Mouse (Mus musculus) hindbrain, embryonic 13.5 days (tissue): ENCODE data around the gene Hpcal1. TPM values are rescaled to one million over a fixed set of nuclear protein-coding genes. Genes with fewer than 3 reads are reported as not detected.
"Not testable (repeated sequence)": the region's sequence is repeated elsewhere in the genome, so short reads cannot be mapped to it uniquely, and the experiment has no call there.

Experiments used
- ATAC-seq: fragments of 200-750 bp; cut with Nextera tagmentation; 2 replicates; pipeline ENCODE4 v1.8.0; 2017; ENCODE audit warnings: moderate TSS enrichment; ENCODE audit not compliant: low FRiP score
- H3K27ac ChIP-seq: fragments of 300-500 bp; sonication (generic); 2 replicates; pipeline ENCODE4 v1.5.1; 2015; ENCODE audit warnings: inconsistent platforms, mild to moderate bottlenecking, moderate library complexity
- H3K27me3 ChIP-seq: fragments of 300-500 bp; sonication (generic); 2 replicates; pipeline ENCODE4 v1.6.1; 2015; ENCODE audit warnings: mild to moderate bottlenecking, inconsistent platforms
- H3K36me3 ChIP-seq: fragments of 300-500 bp; sonication (generic); 2 replicates; pipeline ENCODE4 v1.6.1; 2015; ENCODE audit warnings: mild to moderate bottlenecking, inconsistent platforms
- H3K4me1 ChIP-seq: fragments of 300-500 bp; sonication (generic); replicated peaks from 2 replicates; pipeline ENCODE4 v1.6.1; 2015; ENCODE audit warnings: inconsistent platforms
- H3K4me2 ChIP-seq: fragments of 300-500 bp; sonication (generic); 2 replicates; pipeline ENCODE4 v1.6.1; 2015; ENCODE audit warnings: inconsistent platforms, mild to moderate bottlenecking, moderate library complexity
- H3K4me3 ChIP-seq: fragments of 300-500 bp; sonication (generic); 2 replicates; pipeline ENCODE4 v1.5.1; 2015; ENCODE audit warnings: mild to moderate bottlenecking, inconsistent platforms
- H3K9ac ChIP-seq: fragments of 300-500 bp; sonication (generic); 2 replicates; pipeline ENCODE4 v1.6.1; 2015; ENCODE audit warnings: mild to moderate bottlenecking, inconsistent platforms
- H3K9me3 ChIP-seq: fragments of 300-500 bp; sonication (generic); 2 replicates; pipeline ENCODE4 v1.6.1; 2016; ENCODE audit warnings: inconsistent platforms
- WGBS: fragments of 180-500 bp; shearing (Covaris S2); methylation state at CpG from one replicate; pipeline ENCODE4 v1.1.7; 2015; 5-methylcytosine and 5-hydroxymethylcytosine counted together
- polyA plus RNA-seq: library from polyadenylated mRNA; unstranded; fragments of >200 nt; fragmentation: Nextera tagmentation; extraction: Ambion mirVana; gene quantifications from 2 replicates; pipeline ENCODE4 v1.2.1, GENCODE M21; 2015

Gene Hpcal1
- polyA plus RNA-seq, 1 experiment from 2014 or later = 79.9 TPM

- H3K36me3 ChIP-seq = no peaks in the 10 kb centered on the region
- no peaks in the 10 kb centered on the region for H3K27me3 ChIP-seq
- H3K9me3 ChIP-seq = no peaks in the 10 kb centered on the region
- no peak overlapping the region for H3K9ac ChIP-seq
- no peak overlapping the region for H3K4me3 ChIP-seq
- H3K4me2 ChIP-seq = no peak overlapping the region
- H3K27ac ChIP-seq = peak overlapping the region; percentile 25; the same call in 1 of the 2 replicates
- H3K4me1 ChIP-seq = peaks cover 50% of the 10 kb centered on the region
- 64% methylated on average over 4 of the region's 4 CpGs for WGBS
- ATAC-seq = no peak
Measured at GRCm38 (mm10) chr12:17750500-17750899, 59.8 kb downstream of the Hpcal1 start.

GRCm38 (mm10) chr12:17752828-17753227, 62.2 kb downstream of the Hpcal1 start:
- WGBS = 29% methylated on average over 5 of the region's 5 CpGs
- peak; percentile 57 for ATAC-seq
- Histone ChIP-seq H3K36me3 (no peaks in the 10 kb centered on the region), H3K4me1 (peaks cover 31% of the 10 kb centered on the region), H3K4me2 (no peak overlapping the region), H3K27ac (peak overlapping the region; percentile 69), H3K27me3 (no peaks in the 10 kb centered on the region), H3K4me3 (no peak overlapping the region), H3K9me3 (no peaks in the 10 kb centered on the region), H3K9ac (peak overlapping the region; percentile 39; the same call in 1 of the 2 replicates)

GRCm38 (mm10) chr12:17754771-17755170, 64.1 kb downstream of the Hpcal1 start:
- 90% methylated on average over 1 of the region's 1 CpGs for WGBS
- Histone ChIP-seq H3K27me3 (no peaks in the 10 kb centered on the region), H3K4me1 (peaks cover 24% of the 10 kb centered on the region), H3K9ac (no peak overlapping the region), H3K36me3 (no peaks in the 10 kb centered on the region), H3K9me3 (no peaks in the 10 kb centered on the region), H3K27ac (no peak overlapping the region), H3K4me2 (no peak overlapping the region), H3K4me3 (no peak overlapping the region)
- no peak for ATAC-seq

GRCm38 (mm10) chr12:17756891-17757290, 66.2 kb downstream of the Hpcal1 start:
- no peak overlapping the region; the same call in 1 of the 2 replicates for H3K27ac ChIP-seq
- H3K4me3 ChIP-seq = no peak overlapping the region
- H3K4me2 ChIP-seq = no peak overlapping the region
- ATAC-seq = no peak
- no peaks in the 10 kb centered on the region for H3K36me3 ChIP-seq
- H3K9ac ChIP-seq = no peak overlapping the region
- WGBS = 84% methylated on average over 4 of the region's 4 CpGs
- peaks cover 12% of the 10 kb centered on the region for H3K4me1 ChIP-seq
- no peaks in the 10 kb centered on the region for H3K9me3 ChIP-seq
- no peaks in the 10 kb centered on the region for H3K27me3 ChIP-seq

- Histone ChIP-seq H3K36me3 (no peaks in the 10 kb centered on the region), H3K9ac (no peak overlapping the region), H3K9me3 (no peaks in the 10 kb centered on the region), H3K4me2 (no peak overlapping the region), H3K27me3 (no peaks in the 10 kb centered on the region), H3K4me1 (peaks cover 15% of the 10 kb centered on the region), H3K27ac (peak overlapping the region; percentile 79), H3K4me3 (no peak overlapping the region)
- peak; percentile 53 for ATAC-seq
- 44% methylated on average over 6 of the region's 6 CpGs for WGBS
Measured at GRCm38 (mm10) chr12:17762286-17762933, 71.8 kb downstream of the Hpcal1 start.

GRCm38 (mm10) chr12:17763054-17763453, 72.4 kb downstream of the Hpcal1 start:
- Histone ChIP-seq H3K4me1 (peaks cover 15% of the 10 kb centered on the region), H3K36me3 (no peaks in the 10 kb centered on the region), H3K4me2 (no peak overlapping the region), H3K9me3 (no peaks in the 10 kb centered on the region), H3K9ac (no peak overlapping the region), H3K27ac (peak overlapping the region; percentile 79), H3K4me3 (no peak overlapping the region), H3K27me3 (no peaks in the 10 kb centered on the region)
- no peak for ATAC-seq

GRCm38 (mm10) chr12:17764005-17764404, 73.3 kb downstream of the Hpcal1 start:
- H3K9ac ChIP-seq = no peak overlapping the region
- no peaks in the 10 kb centered on the region for H3K27me3 ChIP-seq
- H3K9me3 ChIP-seq = no peaks in the 10 kb centered on the region
- no peak for ATAC-seq
- no peak overlapping the region for H3K4me3 ChIP-seq
- H3K4me1 ChIP-seq = peaks cover 15% of the 10 kb centered on the region
- WGBS = 77% methylated on average over 3 of the region's 3 CpGs
- no peaks in the 10 kb centered on the region for H3K36me3 ChIP-seq
- H3K27ac ChIP-seq = no peak overlapping the region
- no peak overlapping the region for H3K4me2 ChIP-seq

GRCm38 (mm10) chr12:17767567-17767966, 76.9 kb downstream of the Hpcal1 start:
- not testable (repeated sequence) for H3K9ac ChIP-seq, H3K4me3 ChIP-seq, H3K27ac ChIP-seq, H3K27me3 ChIP-seq, ATAC-seq, H3K36me3 ChIP-seq, H3K9me3 ChIP-seq, H3K4me2 ChIP-seq
- peaks cover 14% of the 10 kb centered on the region for H3K4me1 ChIP-seq
- 77% methylated on average over 1 of the region's 1 CpGs for WGBS

- H3K27me3 ChIP-seq = no peaks in the 10 kb centered on the region
- WGBS = 89% methylated on average over 2 of the region's 2 CpGs
- no peak overlapping the region for H3K4me2 ChIP-seq
- H3K27ac ChIP-seq = no peak overlapping the region
- H3K4me3 ChIP-seq = no peak overlapping the region
- ATAC-seq = no peak
- H3K4me1 ChIP-seq = peaks cover 5% of the 10 kb centered on the region; the same call in 1 of the 2 replicates
- no peak overlapping the region for H3K9ac ChIP-seq
- no peaks in the 10 kb centered on the region for H3K36me3 ChIP-seq
- no peaks in the 10 kb centered on the region for H3K9me3 ChIP-seq
Measured at GRCm38 (mm10) chr12:17769476-17770172, 79.0 kb downstream of the Hpcal1 start.

GRCm38 (mm10) chr12:17770538-17770937, 79.9 kb downstream of the Hpcal1 start:
- Histone ChIP-seq H3K27ac (no peak overlapping the region), H3K4me1 (peaks cover 5% of the 10 kb centered on the region; the same call in 1 of the 2 replicates), H3K4me2 (no peak overlapping the region), H3K9ac (no peak overlapping the region), H3K27me3 (no peaks in the 10 kb centered on the region), H3K9me3 (no peaks in the 10 kb centered on the region), H3K36me3 (no peaks in the 10 kb centered on the region), H3K4me3 (no peak overlapping the region)
- 0 out of 2 replicates have a peak, but pooled peaks have one; percentile 39 for ATAC-seq
- WGBS = 43% methylated on average over 2 of the region's 2 CpGs

GRCm38 (mm10) chr12:17773721-17774120, 83.1 kb downstream of the Hpcal1 start:
- 87% methylated on average over 5 of the region's 5 CpGs for WGBS
- not testable (repeated sequence) for ATAC-seq, H3K9ac ChIP-seq, H3K9me3 ChIP-seq, H3K36me3 ChIP-seq, H3K4me2 ChIP-seq, H3K4me1 ChIP-seq, H3K27me3 ChIP-seq, H3K4me3 ChIP-seq, H3K27ac ChIP-seq

- not testable (repeated sequence) for H3K4me2 ChIP-seq, H3K27ac ChIP-seq, H3K36me3 ChIP-seq, H3K4me3 ChIP-seq, H3K9ac ChIP-seq, ATAC-seq, H3K27me3 ChIP-seq, H3K9me3 ChIP-seq
- H3K4me1 ChIP-seq = peaks cover 13% of the 10 kb centered on the region
- WGBS = 56% methylated on average over 3 of the region's 3 CpGs
Measured at GRCm38 (mm10) chr12:17774842-17775241, 84.2 kb downstream of the Hpcal1 start.

- Histone ChIP-seq H3K4me2 (no peak overlapping the region), H3K36me3 (no peaks in the 10 kb centered on the region), H3K9ac (no peak overlapping the region), H3K4me1 (peaks cover 8% of the 10 kb centered on the region), H3K27me3 (no peaks in the 10 kb centered on the region), H3K4me3 (no peak overlapping the region), H3K9me3 (no peaks in the 10 kb centered on the region), H3K27ac (no peak overlapping the region)
- 15% methylated on average over 3 of the region's 3 CpGs for WGBS
- ATAC-seq = peak; percentile 49; the same call in 1 of the 2 replicates
Measured at GRCm38 (mm10) chr12:17778320-17778719, 87.7 kb downstream of the Hpcal1 start.
